Mouse (Mus musculus) myocyte (in vitro differentiated cells): ENCODE measurements around the gene Gm10424. TPM values are rescaled to one million over a fixed set of nuclear protein-coding genes. Genes with fewer than 3 reads are reported as not detected.
"Not testable (repeated sequence)": the region's sequence is repeated elsewhere in the genome, so short reads cannot be mapped to it uniquely, and the experiment has no call there.

Source experiments
- H3K27me3 ChIP-seq: one replicate; pipeline ENCODE4 v1.6.1; 2011; ENCODE audit not compliant: control insufficient read depth, insufficient read depth, insufficient read length
- H3K36me3 ChIP-seq: one replicate; pipeline ENCODE4 v1.6.1; 2011; ENCODE audit not compliant: control insufficient read depth, insufficient read depth
- H3K4me2 ChIP-seq: one replicate; pipeline ENCODE4 v1.6.1; 2011; ENCODE audit warnings: low read depth, control low read depth
- H3K4me3 ChIP-seq: one replicate; pipeline ENCODE4 v1.5.1; 2011; ENCODE audit warnings: mild to moderate bottlenecking, control low read depth, moderate library complexity
- H3K79me2 ChIP-seq: one replicate; pipeline ENCODE4 v1.6.1; 2011; ENCODE audit not compliant: control insufficient read depth, insufficient read depth
- H3ac ChIP-seq: one replicate; pipeline ENCODE4 v1.6.1; 2011; ENCODE audit not compliant: control insufficient read depth, insufficient read length
- polyA plus RNA-seq: library from polyadenylated mRNA; unstranded; fragments of >200 nt; fragmentation: generic; extraction: Trizol; gene quantifications from one replicate; pipeline ENCODE4 v1.2.1, GENCODE M21; 2012; ENCODE audit warnings: missing spikeins

Gene Gm10424
- polyA plus RNA-seq: not detected

- not testable (repeated sequence) for H3K4me2 ChIP-seq, H3ac ChIP-seq, H3K27me3 ChIP-seq, H3K36me3 ChIP-seq, H3K79me2 ChIP-seq, H3K4me3 ChIP-seq
Observed at GRCm38 (mm10) chr5:95272668-95273067, at the start of gene Gm10424. Gm10424 (minus strand) TSS chr5:95272768.

- not testable (repeated sequence) for H3K36me3 ChIP-seq, H3K4me3 ChIP-seq, H3K79me2 ChIP-seq, H3ac ChIP-seq, H3K27me3 ChIP-seq, H3K4me2 ChIP-seq
Observed at GRCm38 (mm10) chr5:95305611-95306010, 33.0 kb upstream of the Gm10424 start, which contains the start of gene Gm3259. Gm3259 (plus strand) TSS chr5:95305911.

Other genes with a start within 250 kb of the Gm10424 start
- not detected for gene Gm7942, start 165.8 kb downstream of the Gm10424 start, polyA plus RNA-seq
- gene Gm16513, start 90.1 kb downstream of the Gm10424 start, polyA plus RNA-seq: not detected
- gene Gm3259, start 33.1 kb upstream of the Gm10424 start, polyA plus RNA-seq: not detected
- gene D5Ertd577e, start 184.0 kb upstream of the Gm10424 start, polyA plus RNA-seq: not detected
- gene Gm3286, start 238.0 kb upstream of the Gm10424 start, polyA plus RNA-seq: not detected